Mouse (Mus musculus): ENCODE measurements around the gene Ace3. TPM values are rescaled to one million over a fixed set of nuclear protein-coding genes. Genes with fewer than 3 reads are reported as not detected.

Ace3 gene
- total RNA-seq, 2 experiments from 2014 or later = not detected

- no peak for DNase-seq (ENCODE audit: low spot score in 2 of 2)
- Histone ChIP-seq H3K4me3 (no peak overlapping the region), H3K27ac (no peak overlapping the region)
- TF ChIP-seq CTCF (conservative IDR thresholded peaks at IDR 0.05) = peak; percentile 50
Observed at GRCm38 (mm10) chr11:105964691-105965090, 29.8 kb upstream of the Ace3 start.

- Histone ChIP-seq H3K4me3 (no peak overlapping the region), H3K27ac (no peak overlapping the region)
- no peak for DNase-seq (ENCODE audit: low spot score in 2 of 2)
- TF ChIP-seq CTCF (conservative IDR thresholded peaks at IDR 0.05) = no peak
Observed at GRCm38 (mm10) chr11:105966288-105966687, 28.2 kb upstream of the Ace3 start.

- DNase-seq (ENCODE audit: low spot score in 2 of 2) = no peak
Observed at GRCm38 (mm10) chr11:105967741-105968574, 26.5 kb upstream of the Ace3 start, which contains the start of gene Ace. Ace (plus strand) TSS chr11:105967945.

GRCm38 (mm10) chr11:105968948-105969347 lies 25.5 kb upstream of the Ace3 start:
- H3K4me3 ChIP-seq = no peak overlapping the region
- TF ChIP-seq CTCF (conservative IDR thresholded peaks at IDR 0.05) = no peak
- DNase-seq (ENCODE audit: low spot score in 2 of 2) = no peak
- H3K27ac ChIP-seq = no peak overlapping the region

More at GRCm38 (mm10) chr11:105967741-105968574, 26.5 kb upstream of the Ace3 start, which contains the start of gene Ace:
- Histone ChIP-seq H3K4me3 (peak within 1 kb of the TSS; percentile 62), H3K27ac (no peak within 1 kb of the TSS; the same call in 1 of the 2 replicates)
- no peak for TF ChIP-seq CTCF (conservative IDR thresholded peaks at IDR 0.05)

- H3K27ac ChIP-seq = no peak overlapping the region
- TF ChIP-seq CTCF (conservative IDR thresholded peaks at IDR 0.05) = peak; percentile 72
- H3K4me3 ChIP-seq = no peak overlapping the region
- DNase-seq (ENCODE audit: low spot score in 2 of 2) = no peak
Observed at GRCm38 (mm10) chr11:105969516-105969915, 25.0 kb upstream of the Ace3 start.

- DNase-seq (ENCODE audit: low spot score in 2 of 2) = no peak
- no peak overlapping the region for H3K27ac ChIP-seq
- TF ChIP-seq CTCF (conservative IDR thresholded peaks at IDR 0.05) = no peak
Observed at GRCm38 (mm10) chr11:105974593-105974992, 19.9 kb upstream of the Ace3 start.

GRCm38 (mm10) chr11:105975050-105975449 lies 19.4 kb upstream of the Ace3 start:
- Histone ChIP-seq H3K27ac (no peak overlapping the region), H3K4me3 (no peak overlapping the region)
- no peak for DNase-seq (ENCODE audit: low spot score in 2 of 2)
- no peak for TF ChIP-seq CTCF (conservative IDR thresholded peaks at IDR 0.05)

More at GRCm38 (mm10) chr11:105974593-105974992, 19.9 kb upstream of the Ace3 start:
- H3K4me3 ChIP-seq = no peak overlapping the region

GRCm38 (mm10) chr11:105975636-105976035 lies 18.8 kb upstream of the Ace3 start:
- Histone ChIP-seq H3K27ac (no peak overlapping the region), H3K4me3 (no peak overlapping the region)
- no peak for TF ChIP-seq CTCF (conservative IDR thresholded peaks at IDR 0.05)
- DNase-seq (ENCODE audit: low spot score in 2 of 2) = no peak

- Histone ChIP-seq H3K4me3 (no peak overlapping the region), H3K27ac (no peak overlapping the region)
- no peak for DNase-seq (ENCODE audit: low spot score in 2 of 2)
- TF ChIP-seq CTCF (conservative IDR thresholded peaks at IDR 0.05) = no peak
Observed at GRCm38 (mm10) chr11:105978232-105978631, 16.2 kb upstream of the Ace3 start.

GRCm38 (mm10) chr11:105978634-105979033 lies 15.8 kb upstream of the Ace3 start:
- no peak for DNase-seq (ENCODE audit: low spot score in 2 of 2)
- TF ChIP-seq CTCF (conservative IDR thresholded peaks at IDR 0.05) = no peak
- H3K4me3 ChIP-seq = no peak overlapping the region
- no peak overlapping the region for H3K27ac ChIP-seq

GRCm38 (mm10) chr11:105984452-105984851 lies 10.0 kb upstream of the Ace3 start:
- DNase-seq (ENCODE audit: low spot score in 2 of 2) = no peak
- Histone ChIP-seq H3K27ac (no peak overlapping the region), H3K4me3 (no peak overlapping the region)
- TF ChIP-seq CTCF (conservative IDR thresholded peaks at IDR 0.05) = no peak

GRCm38 (mm10) chr11:105987446-105987845 lies 7.0 kb upstream of the Ace3 start:
- no peak for TF ChIP-seq CTCF (conservative IDR thresholded peaks at IDR 0.05)
- Histone ChIP-seq H3K4me3 (no peak overlapping the region), H3K27ac (no peak overlapping the region)
- DNase-seq (ENCODE audit: low spot score in 2 of 2) = no peak

GRCm38 (mm10) chr11:105989446-105989845 lies 5.0 kb upstream of the Ace3 start:
- no peak for DNase-seq (ENCODE audit: low spot score in 2 of 2)
- no peak overlapping the region for H3K4me3 ChIP-seq
- H3K27ac ChIP-seq = no peak overlapping the region
- no peak for TF ChIP-seq CTCF (conservative IDR thresholded peaks at IDR 0.05)

- H3K27ac ChIP-seq = no peak overlapping the region
- no peak for DNase-seq (ENCODE audit: low spot score in 2 of 2)
- no peak for TF ChIP-seq CTCF (conservative IDR thresholded peaks at IDR 0.05)
- no peak overlapping the region for H3K4me3 ChIP-seq
Observed at GRCm38 (mm10) chr11:105990231-105990630, 4.2 kb upstream of the Ace3 start.

Measured in layer of hippocampus, adult 2 months (tissue).